Mouse (Mus musculus) CD8-positive naive resting alpha-beta T cell, adult 2 months (primary cell): Measurements from ENCODE around the gene Fam160b1.

Experiments used
- DNase-seq, 2 experiments: peaks; one replicate each; pipeline ENCODE4 v3.0.0; 2022; ENCODE audit warnings: low read depth in 2 of 2, low spot score in 2 of 2

The Fam160b1 gene

DNA sequence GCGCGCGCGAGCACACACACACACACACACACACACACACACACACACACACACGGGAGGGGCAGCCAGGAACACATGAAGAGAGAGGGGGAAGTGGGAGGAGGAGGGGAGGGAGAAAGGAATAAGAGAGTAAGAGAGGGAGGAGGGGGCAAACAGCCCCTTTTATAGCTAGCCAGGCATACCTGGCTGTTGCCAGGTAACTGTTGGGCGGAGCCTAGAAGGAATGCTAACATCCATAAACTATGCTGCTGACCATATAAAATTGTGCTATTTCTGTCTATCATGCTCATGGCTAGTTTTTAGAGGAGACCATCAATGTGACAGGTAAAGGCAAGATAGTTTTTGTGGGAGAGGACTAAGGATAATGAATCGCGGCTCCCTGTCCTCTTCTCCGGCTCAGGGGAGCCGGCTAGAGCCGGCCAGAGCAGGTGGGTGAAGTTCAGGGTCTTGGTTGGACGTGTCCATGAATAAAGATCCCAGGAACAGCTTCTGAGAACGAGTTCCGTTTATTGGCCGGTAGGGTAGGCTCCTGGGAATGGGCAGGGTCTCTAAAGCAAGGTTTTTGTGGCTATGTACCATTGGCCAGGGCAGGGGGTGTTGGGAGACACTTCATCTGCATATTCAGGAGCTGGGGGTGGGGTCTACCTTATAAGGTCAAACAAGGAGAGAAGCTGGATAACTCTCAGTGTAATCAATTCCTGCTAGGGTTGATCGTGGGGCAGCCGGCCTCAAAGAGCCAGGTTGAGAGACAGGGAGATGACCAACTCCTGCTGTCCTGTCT is 57.5 kb downstream of the Fam160b1 start:
- no peak for DNase-seq

GRCm38 (mm10) chr19:57423402-57423801 is 62.9 kb downstream of the Fam160b1 start:
- no peak for DNase-seq

DNA sequence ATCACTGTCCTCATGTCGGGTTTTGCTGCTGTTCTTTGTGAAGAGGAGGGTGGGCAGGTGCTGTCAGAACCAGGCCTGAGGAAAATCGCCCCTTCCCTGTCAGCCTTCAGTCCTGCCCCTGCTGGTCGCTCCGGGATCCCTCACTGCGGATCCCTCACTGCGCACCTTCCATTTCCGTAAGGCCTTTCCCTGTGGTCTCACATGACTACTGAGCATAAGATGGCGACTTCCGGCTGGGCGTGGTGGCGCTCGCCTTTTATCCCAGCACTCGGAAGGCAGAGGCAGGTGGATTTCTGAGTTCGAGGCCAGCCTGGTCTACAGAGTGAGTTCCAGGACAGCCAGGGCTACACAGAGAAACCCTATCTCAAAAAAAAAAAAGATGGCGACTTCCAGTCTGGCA is 64.8 kb downstream of the Fam160b1 start:
- DNase-seq, result no peak

DNA sequence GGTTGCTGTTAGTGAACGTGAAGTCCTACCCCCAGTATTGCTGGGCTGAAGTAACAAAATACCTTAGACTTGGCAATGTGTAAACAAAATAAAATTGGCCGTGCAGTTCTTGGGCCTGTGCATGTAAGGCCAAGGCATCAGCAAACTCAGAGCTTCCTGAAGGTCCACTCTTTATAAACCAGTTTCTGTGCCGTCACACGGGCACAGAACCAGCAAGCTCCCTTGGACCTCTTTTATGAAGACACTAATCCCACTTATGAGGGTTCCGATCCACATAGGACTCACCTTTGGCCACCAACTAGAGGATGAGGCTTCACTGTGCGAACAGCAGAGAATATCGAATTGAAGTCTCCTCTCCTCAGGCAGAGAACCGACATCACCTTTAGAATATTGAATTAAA is 66.4 kb downstream of the Fam160b1 start:
- no peak for DNase-seq

DNA sequence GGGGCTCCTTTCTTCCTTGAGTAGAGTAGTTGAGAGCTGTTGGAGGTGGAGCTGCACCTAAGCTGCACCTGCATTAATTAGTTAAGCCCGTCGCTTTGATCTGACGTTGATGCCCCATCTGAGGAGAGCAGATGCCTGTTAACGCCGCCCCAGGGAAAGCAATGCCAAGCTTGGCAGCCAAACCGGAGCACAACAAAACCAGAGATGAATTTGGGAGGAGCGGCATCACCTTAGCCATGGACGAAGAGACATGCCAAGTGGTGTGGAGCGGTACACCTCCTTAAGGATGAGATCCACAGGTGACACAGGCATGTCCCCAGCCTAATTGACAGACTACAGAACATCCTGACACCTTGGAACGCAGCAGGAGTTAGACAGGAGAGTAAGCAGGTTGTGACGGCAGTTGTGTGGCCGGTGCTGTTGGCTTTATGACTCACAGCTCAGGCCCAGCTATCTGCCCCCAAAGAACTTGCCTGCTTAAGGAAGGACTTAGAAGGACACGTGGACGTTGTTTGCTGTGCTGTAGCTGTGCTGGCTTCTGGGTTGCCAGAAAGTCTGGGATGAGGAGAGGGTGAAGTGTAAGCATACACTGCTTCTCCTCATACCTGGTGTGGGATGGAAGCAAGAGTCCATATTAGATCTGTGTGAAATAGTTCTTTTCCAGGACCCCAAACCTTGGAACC is 67.4 kb downstream of the Fam160b1 start:
- DNase-seq, result no peak

DNA sequence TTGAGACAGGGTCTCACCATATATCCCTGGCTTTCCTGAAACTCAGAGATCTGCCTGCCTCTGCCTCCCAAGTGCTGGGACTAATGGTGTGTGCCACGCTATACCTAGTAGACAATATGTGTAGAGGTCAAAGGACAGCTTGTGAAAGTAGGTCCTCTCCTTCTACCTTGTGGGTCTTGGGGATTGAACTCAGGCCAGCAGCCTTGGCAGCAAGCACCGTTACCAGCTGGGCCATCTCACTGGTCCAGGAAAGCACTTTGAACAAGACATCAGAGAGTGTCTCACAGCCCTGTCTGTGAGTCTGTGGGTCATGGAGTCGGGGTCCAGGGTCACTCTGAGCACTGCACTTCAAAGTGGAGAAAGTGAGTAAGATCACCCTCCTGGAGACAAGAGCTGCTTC is 68.2 kb downstream of the Fam160b1 start:
- DNase-seq, result no peak

- DNase-seq, result peak; percentile 20 to 46
Measured at GRCm38 (mm10) chr19:57429926-57430325, 69.4 kb downstream of the Fam160b1 start.

DNA sequence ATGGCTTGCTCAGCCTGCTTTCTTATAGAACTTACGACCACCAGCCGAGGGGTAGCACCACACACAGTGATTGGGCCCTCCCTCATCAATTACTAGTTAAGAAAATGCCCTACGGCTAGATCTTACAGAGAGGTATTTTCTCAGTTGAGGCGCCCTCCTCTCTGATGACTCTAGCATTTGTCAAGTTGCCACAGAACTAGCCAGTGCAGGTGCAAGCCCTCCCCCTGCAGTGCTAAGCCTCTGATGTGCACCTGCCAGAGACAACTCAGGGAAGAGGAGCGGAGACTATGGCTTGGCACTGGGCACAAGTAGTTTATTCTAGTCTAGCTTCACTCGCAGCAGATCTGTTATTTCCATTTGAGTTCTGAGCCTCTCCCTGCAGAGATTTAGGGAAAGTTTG is 71.0 kb downstream of the Fam160b1 start:
- DNase-seq, result no peak

DNA sequence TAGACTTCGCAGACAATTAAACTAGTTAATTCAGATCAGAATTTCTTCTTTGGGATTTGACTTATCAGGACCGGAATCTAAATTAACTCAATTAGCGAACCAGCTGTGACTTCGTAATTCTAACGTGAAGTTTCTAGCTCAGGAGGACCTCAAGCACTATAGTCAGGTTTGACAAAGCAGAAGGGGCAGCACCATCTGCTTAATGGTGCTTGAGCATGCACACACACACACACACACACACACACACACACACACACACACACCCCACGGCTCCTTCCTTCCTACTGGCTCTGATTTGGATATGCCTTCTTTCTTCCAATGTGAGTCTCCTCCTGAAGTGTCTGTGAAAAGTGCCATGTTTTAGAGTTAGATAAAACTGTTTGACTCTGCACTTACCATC is 73.5 kb downstream of the Fam160b1 start:
- no peak for DNase-seq

GRCm38 (mm10) chr19:57436586-57437021 is 76.1 kb downstream of the Fam160b1 start:
- DNase-seq, result no peak

GRCm38 (mm10) chr19:57437042-57437441 is 76.6 kb downstream of the Fam160b1 start:
- DNase-seq, result no peak
